Mouse (Mus musculus) heart, embryonic 15.5 days (tissue): Measurements from ENCODE around the gene Ccdc7b. TPM values are rescaled to one million over a fixed set of nuclear protein-coding genes. Genes with fewer than 3 reads are reported as not detected.
"Not testable (repeated sequence)": the region's sequence is repeated elsewhere in the genome, so short reads cannot be mapped to it uniquely, and the experiment has no call there.

Experiments
- ATAC-seq: fragments of 200-750 bp; cut with Nextera tagmentation; replicated peaks from 2 replicates; pipeline ENCODE4 v1.8.0; 2017; ENCODE audit warnings: low read depth, moderate TSS enrichment; ENCODE audit not compliant: insufficient number of reproducible peaks, insufficient read depth, low FRiP score
- H3K27ac ChIP-seq: fragments of 300-500 bp; sonication (generic); 2 replicates; pipeline ENCODE4 v1.5.1; 2015; ENCODE audit warnings: mild to moderate bottlenecking, inconsistent platforms
- H3K27me3 ChIP-seq: fragments of 300-500 bp; sonication (generic); 2 replicates; pipeline ENCODE4 v1.6.1; 2015; ENCODE audit warnings: inconsistent platforms
- H3K36me3 ChIP-seq: fragments of 300-500 bp; sonication (generic); 2 replicates; pipeline ENCODE4 v1.6.1; 2015; ENCODE audit warnings: mild to moderate bottlenecking, inconsistent platforms
- H3K4me1 ChIP-seq: fragments of 300-500 bp; sonication (generic); replicated peaks from 2 replicates; pipeline ENCODE4 v1.6.1; 2015; ENCODE audit warnings: inconsistent platforms
- H3K4me2 ChIP-seq: fragments of 300-500 bp; sonication (generic); 2 replicates; pipeline ENCODE4 v1.6.1; 2015; ENCODE audit warnings: inconsistent platforms, mild to moderate bottlenecking, moderate library complexity
- H3K4me3 ChIP-seq: fragments of 300-500 bp; sonication (generic); 2 replicates; pipeline ENCODE4 v1.5.1; 2015; ENCODE audit warnings: mild to moderate bottlenecking, inconsistent platforms
- H3K9ac ChIP-seq: fragments of 300-500 bp; sonication (generic); 2 replicates; pipeline ENCODE4 v1.6.1; 2015; ENCODE audit warnings: mild to moderate bottlenecking, inconsistent platforms
- H3K9me3 ChIP-seq: fragments of 300-500 bp; sonication (generic); replicated peaks from 2 replicates; pipeline ENCODE4 v1.6.1; 2016; ENCODE audit warnings: inconsistent platforms
- WGBS: fragments of 180-500 bp; shearing (Covaris S2); methylation state at CpG from one replicate; pipeline ENCODE4 v1.1.7; 2015; ENCODE audit warnings: mixed read lengths; 5-methylcytosine and 5-hydroxymethylcytosine counted together
- polyA plus RNA-seq: library from polyadenylated mRNA; unstranded; fragments of >200 nt; fragmentation: Nextera tagmentation; extraction: Ambion mirVana; gene quantifications from 2 replicates; pipeline ENCODE4 v1.2.1, GENCODE M21; 2015

Ccdc7b gene
- polyA plus RNA-seq: not detected in 2 replicates

GRCm38 (mm10) chr8:129066834-129067233 is at the start of gene Ccdc7b:
Ccdc7b (plus strand) TSS chr8:129067134.
- H3K27me3 ChIP-seq, H3K4me1 ChIP-seq, H3K4me3 ChIP-seq, H3K9ac ChIP-seq, H3K36me3 ChIP-seq, H3K4me2 ChIP-seq, H3K9me3 ChIP-seq, ATAC-seq, H3K27ac ChIP-seq: not testable (repeated sequence)
- 63% methylated on average over 1 of the region's 10 CpGs for WGBS

- 82% methylated on average over 2 of the region's 11 CpGs for WGBS
- not testable (repeated sequence) for ATAC-seq, H3K9me3 ChIP-seq, H3K4me3 ChIP-seq, H3K27ac ChIP-seq, H3K4me1 ChIP-seq, H3K27me3 ChIP-seq, H3K4me2 ChIP-seq, H3K36me3 ChIP-seq, H3K9ac ChIP-seq
These were observed 1.5 kb upstream of the Ccdc7b start, which contains the start of gene Ccdc7a for GRCm38 (mm10) chr8:129065417-129065816. Ccdc7a (minus strand) TSS chr8:129065517.

- not testable (repeated sequence) for ATAC-seq, H3K27me3 ChIP-seq, H3K4me2 ChIP-seq, H3K4me1 ChIP-seq, H3K27ac ChIP-seq, H3K4me3 ChIP-seq, H3K9me3 ChIP-seq, H3K36me3 ChIP-seq, H3K9ac ChIP-seq
- WGBS: 56% methylated on average over 3 of the region's 3 CpGs
These were observed 48.8 kb downstream of the Ccdc7b start for GRCm38 (mm10) chr8:129115761-129116160.

GRCm38 (mm10) chr8:129131561-129131960 is 64.6 kb downstream of the Ccdc7b start, which contains the start of gene Gm10999:
Gm10999 (minus strand) TSS chr8:129131661.
- Histone ChIP-seq H3K36me3 (no peaks in the 10 kb centered on the region), H3K4me1 (no peaks in the 10 kb centered on the region), H3K9ac (no peak within 1 kb of the TSS), H3K9me3 (no peaks in the 10 kb centered on the region), H3K4me2 (no peak within 1 kb of the TSS), H3K4me3 (no peak within 1 kb of the TSS), H3K27ac (no peak within 1 kb of the TSS), H3K27me3 (no peaks in the 10 kb centered on the region)
- no peak for ATAC-seq
- WGBS: 69% methylated on average over 1 of the region's 1 CpGs

GRCm38 (mm10) chr8:129133475-129133874 is 66.5 kb downstream of the Ccdc7b start:
- Histone ChIP-seq H3K4me1 (no peaks in the 10 kb centered on the region), H3K27me3 (no peaks in the 10 kb centered on the region), H3K4me3 (no peak overlapping the region), H3K9me3 (no peaks in the 10 kb centered on the region), H3K9ac (no peak overlapping the region), H3K27ac (no peak overlapping the region), H3K4me2 (no peak overlapping the region), H3K36me3 (no peaks in the 10 kb centered on the region)
- ATAC-seq: no peak

Other genes with a start within 250 kb of the Ccdc7b start
- gene Ccdc7a, start 1.6 kb upstream of the Ccdc7b start, polyA plus RNA-seq: not detected in 2 replicates
- gene Gm10999, start 64.5 kb downstream of the Ccdc7b start, polyA plus RNA-seq: not detected in 2 replicates
- 17.9 and 18.6 TPM in 2 replicates for gene 2610044O15Rik8, start 167.3 kb downstream of the Ccdc7b start, polyA plus RNA-seq